Mouse (Mus musculus) neural tube, embryonic 14.5 days (tissue): ENCODE data around the gene Gm10717. TPM values are rescaled to one million over a fixed set of nuclear protein-coding genes. Genes with fewer than 3 reads are reported as not detected.
"Not testable (repeated sequence)": the region's sequence is repeated elsewhere in the genome, so short reads cannot be mapped to it uniquely, and the experiment has no call there.

Experiments used
- ATAC-seq: fragments of 200-750 bp; cut with Nextera tagmentation; 2 replicates; pipeline ENCODE4 v1.8.0; 2017; ENCODE audit warnings: low read depth, mild to moderate bottlenecking, moderate TSS enrichment, moderate library complexity
- H3K27ac ChIP-seq: fragments of 300-500 bp; sonication (generic); 2 replicates; pipeline ENCODE4 v1.5.1; 2014; ENCODE audit warnings: low read depth, mild to moderate bottlenecking, control low read depth, low read length, moderate library complexity, mixed read lengths
- H3K27me3 ChIP-seq: fragments of 300-500 bp; sonication (generic); 2 replicates; pipeline ENCODE4 v1.6.1; 2014; ENCODE audit warnings: low read length; ENCODE audit not compliant: control insufficient read depth, insufficient read depth
- H3K36me3 ChIP-seq: fragments of 300-500 bp; sonication (generic); 2 replicates; pipeline ENCODE4 v1.6.1; 2014; ENCODE audit warnings: low read length, mixed read lengths; ENCODE audit not compliant: control insufficient read depth, insufficient read depth
- H3K4me1 ChIP-seq: fragments of 300-500 bp; sonication (generic); 2 replicates; pipeline ENCODE4 v1.6.1; 2014; ENCODE audit warnings: low read length; ENCODE audit not compliant: control insufficient read depth, insufficient read depth
- H3K4me2 ChIP-seq: fragments of 300-500 bp; sonication (generic); 2 replicates; pipeline ENCODE4 v1.6.1; 2014; ENCODE audit warnings: mild to moderate bottlenecking, low read depth, low read length, control low read depth
- H3K4me3 ChIP-seq: fragments of 300-500 bp; sonication (generic); 2 replicates; pipeline ENCODE4 v1.5.1; 2014; ENCODE audit warnings: low read depth, low read length, control low read depth, mixed read lengths
- H3K9ac ChIP-seq: fragments of 300-500 bp; sonication (generic); replicated peaks from 2 replicates; pipeline ENCODE4 v1.6.1; 2014; ENCODE audit warnings: low read depth, mild to moderate bottlenecking, control low read depth, low read length, mixed read lengths
- H3K9me3 ChIP-seq: fragments of 300-500 bp; sonication (generic); 2 replicates; pipeline ENCODE4 v1.6.1; 2016; ENCODE audit warnings: low read length; ENCODE audit not compliant: control insufficient read depth
- WGBS: fragments of 180-500 bp; shearing (Covaris S2); extraction: QIAGEN DNeasy Blood & Tissue Kit; methylation state at CpG from one replicate; pipeline ENCODE4 v1.1.7; 2014; 5-methylcytosine and 5-hydroxymethylcytosine counted together
- polyA plus RNA-seq: library from polyadenylated mRNA; unstranded; fragments of >200 nt; fragmentation: Nextera tagmentation; extraction: Ambion mirVana; gene quantifications from 2 replicates; pipeline ENCODE4 v1.2.1, GENCODE M21; 2014

Gm10717 gene
- polyA plus RNA-seq = not detected in 2 replicates

GRCm38 (mm10) chr9:3024912-3025467 lies at the start of gene Gm10717:
TSS of gene Gm10717 (plus strand) at chr9:3025417.
- not testable (repeated sequence) for H3K27ac ChIP-seq, ATAC-seq, H3K9ac ChIP-seq, H3K9me3 ChIP-seq, H3K4me2 ChIP-seq, H3K4me1 ChIP-seq, H3K36me3 ChIP-seq, H3K4me3 ChIP-seq, H3K27me3 ChIP-seq
- WGBS = 75% methylated on average over 12 of the region's 12 CpGs

DNA sequence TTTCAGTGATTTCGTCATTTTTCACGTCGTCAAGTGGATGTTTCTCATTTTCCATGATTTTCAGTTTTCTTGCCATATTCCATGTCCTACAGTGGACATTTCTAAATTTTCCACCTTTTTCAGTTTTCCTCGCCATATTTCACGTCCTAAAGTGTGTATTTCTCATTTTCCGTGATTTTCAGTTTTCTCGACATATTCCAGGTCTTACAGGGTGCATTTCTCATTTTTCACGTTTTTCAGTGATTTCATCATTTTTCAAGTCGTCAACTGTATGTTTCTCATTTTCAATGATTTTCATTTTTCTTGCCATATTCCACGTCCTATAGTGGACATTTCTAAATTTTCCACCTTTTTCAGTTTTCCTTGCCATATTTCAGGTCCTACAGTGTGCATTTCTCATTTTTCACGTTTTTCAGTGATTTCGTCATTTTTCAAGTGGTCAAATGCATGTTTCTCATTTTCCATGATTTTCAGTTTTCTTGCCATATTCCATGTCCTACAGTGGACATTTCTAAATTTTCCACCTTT lies 24.7 kb upstream of the Gm10717 start, which contains the start of gene Gm10722:
Gene Gm10722 (plus strand): TSS at position 478 of the 528 bp plus-strand sequence.
- not testable (repeated sequence) for H3K4me1 ChIP-seq, H3K4me2 ChIP-seq, H3K27ac ChIP-seq, ATAC-seq, H3K4me3 ChIP-seq, H3K36me3 ChIP-seq, H3K27me3 ChIP-seq, H3K9ac ChIP-seq, H3K9me3 ChIP-seq
- 69% methylated on average over 12 of the region's 12 CpGs for WGBS

- not testable (repeated sequence) for H3K27ac ChIP-seq, H3K9me3 ChIP-seq, H3K4me3 ChIP-seq, H3K4me2 ChIP-seq, H3K9ac ChIP-seq, H3K27me3 ChIP-seq, H3K36me3 ChIP-seq, ATAC-seq, H3K4me1 ChIP-seq
- WGBS = 66% methylated on average over 8 of the region's 8 CpGs
These were observed 24.2 kb upstream of the Gm10717 start for GRCm38 (mm10) chr9:3001006-3001405.

- H3K4me2 ChIP-seq, H3K9me3 ChIP-seq, H3K27me3 ChIP-seq, H3K27ac ChIP-seq, H3K4me1 ChIP-seq, H3K9ac ChIP-seq, H3K36me3 ChIP-seq, H3K4me3 ChIP-seq: not testable (repeated sequence)
- 62% methylated on average over 8 of the region's 11 CpGs for WGBS
- ATAC-seq = peak; percentile 90
These were observed 23.1 kb upstream of the Gm10717 start for GRCm38 (mm10) chr9:3001948-3002659.

DNA sequence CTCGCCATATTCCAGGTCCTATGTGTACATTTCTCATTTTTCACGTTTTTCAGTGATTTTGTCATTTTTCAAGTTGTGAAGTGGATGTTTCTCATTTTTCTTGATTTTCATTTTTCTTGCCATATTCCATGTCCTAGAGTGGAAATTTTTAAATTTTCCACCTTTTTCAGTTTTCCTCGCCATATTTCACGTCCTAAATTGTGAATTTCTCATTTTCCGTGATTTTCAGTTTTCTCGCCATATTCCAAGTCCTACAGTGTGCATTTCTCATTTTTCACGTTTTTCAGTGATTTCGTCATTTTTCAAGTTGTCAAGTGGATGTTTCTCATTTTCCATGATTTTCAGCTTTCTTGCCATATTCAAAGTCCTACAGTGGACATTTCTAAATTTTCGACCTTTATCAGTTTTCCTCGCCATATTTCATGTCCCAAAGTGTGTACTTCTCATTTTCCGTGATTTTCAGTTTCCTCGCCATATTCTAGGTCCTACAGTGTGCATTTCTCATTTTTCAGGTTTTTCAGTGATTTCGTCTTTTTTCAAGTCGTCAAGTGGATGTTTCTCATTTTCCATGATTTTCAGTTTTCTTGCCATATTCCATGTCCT lies 22.3 kb upstream of the Gm10717 start, which contains the start of gene Gm11168:
Gene Gm11168 (plus strand): TSS at position 553 of the 603 bp plus-strand sequence.
- H3K4me3 ChIP-seq, H3K36me3 ChIP-seq, H3K27ac ChIP-seq, H3K27me3 ChIP-seq, H3K9ac ChIP-seq, H3K4me1 ChIP-seq, H3K4me2 ChIP-seq, H3K9me3 ChIP-seq, ATAC-seq: not testable (repeated sequence)
- WGBS = 74% methylated on average over 6 of the region's 14 CpGs

DNA sequence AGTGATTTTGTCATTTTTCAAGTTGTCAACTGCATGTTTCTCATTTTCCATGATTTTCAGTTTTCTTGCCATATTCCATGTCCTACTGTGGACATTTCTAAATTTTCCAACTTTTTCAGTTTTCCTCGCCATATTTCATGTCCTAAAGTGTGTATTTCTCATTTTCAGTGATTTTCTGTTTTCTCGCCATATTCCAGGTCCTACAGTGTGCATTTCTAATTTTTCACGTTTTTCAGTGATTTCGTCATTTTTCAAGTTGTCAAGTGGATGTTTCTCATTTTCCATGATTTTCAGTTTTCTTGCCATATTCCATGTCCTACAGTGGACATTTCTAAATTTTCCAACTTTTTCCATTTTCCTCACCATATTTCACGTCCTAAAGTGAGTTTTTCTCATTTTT lies 19.0 kb upstream of the Gm10717 start:
- WGBS = 83% methylated on average over 1 of the region's 5 CpGs
- not testable (repeated sequence) for H3K9me3 ChIP-seq, H3K36me3 ChIP-seq, H3K4me1 ChIP-seq, H3K4me3 ChIP-seq, H3K27me3 ChIP-seq, ATAC-seq, H3K4me2 ChIP-seq, H3K9ac ChIP-seq, H3K27ac ChIP-seq

- not testable (repeated sequence) for H3K4me2 ChIP-seq, H3K4me3 ChIP-seq, H3K4me1 ChIP-seq, H3K9ac ChIP-seq, H3K27ac ChIP-seq, H3K27me3 ChIP-seq, H3K9me3 ChIP-seq, H3K36me3 ChIP-seq
- 66% methylated on average over 7 of the region's 8 CpGs for WGBS
- ATAC-seq = peak; percentile 71
These were observed 18.6 kb upstream of the Gm10717 start for GRCm38 (mm10) chr9:3006636-3007035.

GRCm38 (mm10) chr9:3007272-3007671 lies 17.9 kb upstream of the Gm10717 start:
- WGBS = 73% methylated on average over 6 of the region's 9 CpGs
- H3K27me3 ChIP-seq, H3K9me3 ChIP-seq, H3K4me2 ChIP-seq, H3K27ac ChIP-seq, H3K36me3 ChIP-seq, H3K4me1 ChIP-seq, H3K4me3 ChIP-seq, H3K9ac ChIP-seq: not testable (repeated sequence)
- 0 out of 2 replicates have a peak, but pooled peaks have one; percentile 25 for ATAC-seq

DNA sequence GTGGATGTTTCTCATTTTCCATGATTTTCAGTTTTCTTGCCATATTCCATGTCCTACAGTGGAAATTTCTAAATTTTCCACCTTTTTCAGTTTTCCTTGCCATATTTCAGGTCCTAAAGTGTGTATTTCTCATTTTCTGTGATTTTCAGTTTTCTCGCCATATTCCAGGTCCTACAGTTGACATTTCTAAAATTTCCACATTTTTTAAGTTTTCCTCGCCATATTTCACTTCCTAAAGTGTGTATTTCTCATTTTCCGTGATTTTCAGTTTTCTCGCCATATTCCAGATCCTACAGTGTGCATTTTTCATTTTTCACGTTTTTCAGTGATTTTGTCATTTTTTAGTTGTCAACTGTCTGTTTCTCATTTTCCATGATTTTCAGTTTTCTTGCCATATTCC lies 15.9 kb upstream of the Gm10717 start:
- H3K4me1 ChIP-seq, H3K36me3 ChIP-seq, H3K9me3 ChIP-seq, H3K4me3 ChIP-seq, H3K4me2 ChIP-seq, H3K27ac ChIP-seq, H3K9ac ChIP-seq, H3K27me3 ChIP-seq: not testable (repeated sequence)
- ATAC-seq = peak; percentile 59
- no CpG with 5 or more reads among the region's 5 CpGs for WGBS
